ENCODE assay signal across 14 mouse cellular contexts in the genomic region with DNA sequence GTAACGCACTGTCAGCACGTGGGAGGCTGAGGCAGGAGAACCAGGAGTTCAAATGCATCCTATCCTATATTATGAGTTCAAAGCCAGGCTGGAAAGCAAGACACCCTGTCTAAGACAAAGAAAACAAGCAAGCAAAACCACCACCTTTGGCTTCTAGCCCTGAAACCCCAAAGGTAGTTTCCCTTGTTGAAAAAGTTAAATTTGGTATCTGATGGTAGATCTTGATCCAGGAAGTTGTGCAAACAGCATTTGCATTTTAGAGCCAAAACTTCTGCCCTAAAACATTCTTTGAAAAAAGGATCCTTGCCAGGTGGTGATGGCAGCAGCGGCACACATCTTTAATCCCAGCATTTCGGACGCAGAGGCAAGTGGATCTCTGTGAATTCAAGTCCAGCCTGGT. TPM values are rescaled to one million over a fixed set of nuclear protein-coding genes. Genes with fewer than 3 reads are reported as not detected.
DNase-seq lines count a peak whose midpoint lies in the region; ATAC-seq and TF ChIP-seq lines count a peak whose summit lies in the region.
"Had no signal": no experiment of that assay in that cellular context is flagged by ENCODE, and none has a peak within 500 bp of the region (broad histone marks: within the 10 kb centered on the region; RNA-seq: fewer than 3 reads in every experiment).

No protein-coding gene starts in this region.

- no peak for DNase-seq in spleen, adult 2 months (ENCODE audit: low read depth in 1 of 2, low spot score in 2 of 2)
- DNase-seq in spleen, adult 18-20 months, result no peak
- DNase-seq in left cerebral cortex, adult 9 months (ENCODE audit: low spot score in 2 of 2), result no peak
- DNase-seq in cerebellum, adult 18-20 months, result no peak
- DNase-seq: adrenal gland, postnatal 10 days; kidney, adult 11 months; lung, embryonic 14.5 days had no signal

- no peaks in the 10 kb centered on the region for H3K36me3 ChIP-seq in spleen, adult 2 months (ENCODE audit: control insufficient read depth, insufficient read depth, low read length)
- peaks cover 3% of the 10 kb centered on the region for H3K36me3 ChIP-seq in small intestine, adult 2 months (ENCODE audit: control insufficient read depth, insufficient read depth, low read length)
- H3K36me3 ChIP-seq: embryonic facial prominence, embryonic 15.5 days; limb, embryonic 12.5 days; midbrain, embryonic 15.5 days had no signal

- TF ChIP-seq CTCF in spleen, adult 2 months (IDR thresholded peaks at IDR 0.05; ENCODE audit: extremely low read depth, insufficient read depth, insufficient read length, insufficient replicate concordance), result no peak
- TF ChIP-seq CTCF in small intestine, adult 2 months (IDR thresholded peaks at IDR 0.05; ENCODE audit: extremely low read depth, insufficient read length, insufficient replicate concordance, low read depth, low read length), result no peak

- peak; percentile 72 for ATAC-seq in CD4-positive, CD25-positive, alpha-beta regulatory T cell, adult 4 months
- ATAC-seq in activated CD4-positive, CD25-positive, alpha-beta regulatory T cell, adult 4 months, result peak; percentile 75
- ATAC-seq: forebrain, embryonic 13.5 days; midbrain, embryonic 15.5 days had no signal

- peak overlapping the region; percentile 46; the same call in 1 of the 2 replicates for H3K4me3 ChIP-seq in spleen, adult 2 months (ENCODE audit: extremely low read depth, insufficient read depth, insufficient read length)
- peak overlapping the region; percentile 25 for H3K4me3 ChIP-seq in small intestine, adult 2 months (ENCODE audit: low read depth, low read length)
- H3K4me3 ChIP-seq: embryonic facial prominence, embryonic 15.5 days; forebrain, embryonic 13.5 days; limb, embryonic 12.5 days had no signal

- 56% methylated on average over 5 of the region's 5 CpGs for WGBS in spleen, adult 2 months
- WGBS in small intestine, adult 2 months, result 49% methylated on average over 5 of the region's 5 CpGs

- no peaks in the 10 kb centered on the region for H3K27me3 ChIP-seq in spleen, adult 2 months (ENCODE audit: control insufficient read depth, insufficient read depth, low read length)
- no peaks in the 10 kb centered on the region for H3K27me3 ChIP-seq in small intestine, adult 2 months (ENCODE audit: control insufficient read depth, insufficient read depth, low read length)

- H3K4me1 ChIP-seq in spleen, adult 2 months (ENCODE audit: control insufficient read depth, insufficient read depth, insufficient read length), result peaks cover 3% of the 10 kb centered on the region
- peaks cover 24% of the 10 kb centered on the region; the same call in 1 of the 2 replicates for H3K4me1 ChIP-seq in small intestine, adult 2 months (ENCODE audit: control insufficient read depth, insufficient read depth, insufficient read length, low read length)

- TF ChIP-seq POLR2A in spleen, adult 2 months (IDR thresholded peaks at IDR 0.05; ENCODE audit: low read depth, low read length), result no peak
- no peak for TF ChIP-seq POLR2A in small intestine, adult 2 months (IDR thresholded peaks at IDR 0.05; ENCODE audit: low read depth, low read length)

- peak overlapping the region; percentile 80 for H3K27ac ChIP-seq in spleen, adult 2 months (ENCODE audit: insufficient read depth, low read length)
- H3K27ac ChIP-seq in small intestine, adult 2 months (ENCODE audit: insufficient read depth, low read depth, low read length), result peak overlapping the region; percentile 83; the same call in 1 of the 2 replicates
- H3K27ac ChIP-seq: embryonic facial prominence, embryonic 15.5 days; forebrain, embryonic 13.5 days; limb, embryonic 12.5 days; midbrain, embryonic 15.5 days had no signal

RNA-seq across cellular contexts. Expression of a gene that starts 2.2 kb away (rescaled TPM):
- polyA plus RNA-seq in spleen, adult 2 months (2012; rRNA removed), result 25.7 and 31.3 TPM in 2 replicates
- polyA plus RNA-seq in CD4-positive, CD25-positive, alpha-beta regulatory T cell, adult 4 months (2017; shearing (Covaris generic)), result 10 to 100 TPM; 48.1 to 85.6 TPM
- polyA plus RNA-seq in activated CD4-positive, CD25-positive, alpha-beta regulatory T cell, adult 4 months (2017; shearing (Covaris generic)), result 10 to 100 TPM; 35.9 to 43.4 TPM
- 57.9 and 89.2 TPM in 2 replicates for polyA plus RNA-seq in small intestine, adult 2 months (2012; rRNA removed)

RNA-seq across cellular contexts. Expression of a gene that starts 38.2 kb away (rescaled TPM):
- polyA plus RNA-seq in spleen, adult 2 months (2012; rRNA removed), result 8.2 and 9.3 TPM in 2 replicates
- 10 to 100 TPM; 24.1 to 32.9 TPM for polyA plus RNA-seq in CD4-positive, CD25-positive, alpha-beta regulatory T cell, adult 4 months (2017; shearing (Covaris generic))
- polyA plus RNA-seq in activated CD4-positive, CD25-positive, alpha-beta regulatory T cell, adult 4 months (2017; shearing (Covaris generic)), result 10 to 100 TPM; 21.7 to 26.9 TPM
- polyA plus RNA-seq in small intestine, adult 2 months (2012; rRNA removed), result 2.7 and 3.7 TPM in 2 replicates

RNA-seq across cellular contexts. Expression of a gene that starts 59.4 kb away (rescaled TPM):
- polyA plus RNA-seq in spleen, adult 2 months (2012; rRNA removed), result 44.5 and 48.9 TPM in 2 replicates
- polyA plus RNA-seq in CD4-positive, CD25-positive, alpha-beta regulatory T cell, adult 4 months (2017; shearing (Covaris generic)), result 100 to 1,000 TPM; 779 to 910 TPM
- 1,000 to 10,000 TPM in 1 of 2 experiments, 100 to 1,000 TPM in 1; 979 to 1,004 TPM for polyA plus RNA-seq in activated CD4-positive, CD25-positive, alpha-beta regulatory T cell, adult 4 months (2017; shearing (Covaris generic))
- 45.6 and 60.5 TPM in 2 replicates for polyA plus RNA-seq in small intestine, adult 2 months (2012; rRNA removed)

RNA-seq across cellular contexts. Expression of a gene that starts 59.6 kb away (rescaled TPM):
- 22.4 and 35.3 TPM in 2 replicates for polyA plus RNA-seq in spleen, adult 2 months (2012; rRNA removed)
- polyA plus RNA-seq in CD4-positive, CD25-positive, alpha-beta regulatory T cell, adult 4 months (2017; shearing (Covaris generic)), result 10 to 100 TPM; 15.7 to 21.8 TPM
- 10 to 100 TPM; 17.5 to 17.9 TPM for polyA plus RNA-seq in activated CD4-positive, CD25-positive, alpha-beta regulatory T cell, adult 4 months (2017; shearing (Covaris generic))
- polyA plus RNA-seq in small intestine, adult 2 months (2012; rRNA removed), result 43.2 and 64.7 TPM in 2 replicates

Comparison
In these comparisons a context has a peak if more than half of its experiments do, and no peak if none do; other contexts are left out.
1. RNA of a gene that starts 59.4 kb away (polyA plus RNA-seq): 979 to 1,004 TPM in activated CD4-positive, CD25-positive, alpha-beta regulatory T cell, adult 4 months and 779 to 910 TPM in CD4-positive, CD25-positive, alpha-beta regulatory T cell, adult 4 months; 45.6 to 60.5 TPM in small intestine, adult 2 months and 44.5 to 48.9 TPM in spleen, adult 2 months; every median in the first group is over 10 times any median in the second.